Mouse (Mus musculus) CH12.LX (cell line): ENCODE results near the gene Pdss2. TPM values are rescaled to one million over a fixed set of nuclear protein-coding genes. Genes with fewer than 3 reads are reported as not detected.

Experiments used
- DNase-seq: peaks from one replicate; pipeline ENCODE4 v3.0.0-alpha.2; 2013; ENCODE audit errors: extremely low read depth
- H3K27ac ChIP-seq: 2 replicates; pipeline ENCODE4 v1.5.1; 2012; ENCODE audit warnings: low read depth, mild to moderate bottlenecking, control low read depth, moderate library complexity; ENCODE audit not compliant: insufficient read depth
- H3K27me3 ChIP-seq: replicated peaks from 2 replicates; pipeline ENCODE3; 2012; ENCODE audit warnings: inconsistent platforms
- H3K36me3 ChIP-seq, 2 experiments: replicated peaks in 1 of 2; 2 replicates each; pipeline versions ENCODE3 to v1.6.1; 2012; ENCODE audit warnings: inconsistent platforms in 1 of 2, low read length in 1 of 2, mild to moderate bottlenecking in 1 of 2, mixed read lengths in 1 of 2, moderate library complexity in 1 of 2; ENCODE audit not compliant: control insufficient read depth in 1 of 2, insufficient read depth in 1 of 2
- H3K4me1 ChIP-seq, 2 experiments: 2 replicates each; pipeline ENCODE4 v1.6.1; 2012; ENCODE audit warnings: inconsistent platforms in 1 of 2, moderate library complexity in 1 of 2; ENCODE audit not compliant: insufficient read depth in 2 of 2, control insufficient read depth in 1 of 2
- H3K4me2 ChIP-seq: 2 replicates; pipeline ENCODE4 v1.6.1; 2012; ENCODE audit warnings: low read depth, mild to moderate bottlenecking, control low read depth; ENCODE audit not compliant: poor library complexity, insufficient read depth, severe bottlenecking
- H3K4me3 ChIP-seq, 3 experiments: fragments of 150-350 bp in 1 of 3; sonication (generic) in 1 of 3; replicated peaks in 1 of 3; 2 replicates each; pipeline versions ENCODE3 to v1.5.1; 2011 to 2012; ENCODE audit warnings: low read depth in 2 of 3, low read length in 2 of 3, mild to moderate bottlenecking in 2 of 3, moderate library complexity in 2 of 3, control low read depth in 1 of 3, improper control_type of control experiment in 1 of 3, inconsistent platforms in 1 of 3, mixed read lengths in 1 of 3; ENCODE audit not compliant: poor library complexity in 1 of 3
- H3K79me2 ChIP-seq: replicated peaks from 2 replicates; pipeline ENCODE4 v1.6.1; 2012; ENCODE audit warnings: mild to moderate bottlenecking, moderate library complexity; ENCODE audit not compliant: control insufficient read depth, poor library complexity, insufficient read depth, severe bottlenecking; ENCODE audit errors: extremely low read depth
- H3K9ac ChIP-seq: 2 replicates; pipeline ENCODE4 v1.6.1; 2012; ENCODE audit warnings: low read depth, mild to moderate bottlenecking, control low read depth, moderate library complexity; ENCODE audit not compliant: insufficient read depth
- H3K9me3 ChIP-seq: replicated peaks from 2 replicates; pipeline ENCODE3; 2012; ENCODE audit warnings: low read length, inconsistent platforms, mixed read lengths
- CHD1 ChIP-seq: IDR thresholded peaks from 2 replicates; pipeline ENCODE4 v1.6.1; 2012; ENCODE audit warnings: low read depth, low read length, improper control_type of control experiment, inconsistent platforms
- CTCF ChIP-seq, 2 experiments: IDR thresholded peaks in 1 of 2; conservative IDR thresholded peaks in 1 of 2; 2 replicates each; pipeline ENCODE4 v1.5.1; 2011 to 2012; ENCODE audit warnings: low read depth in 2 of 2, low read length in 2 of 2, improper control_type of control experiment in 1 of 2, inconsistent platforms in 1 of 2, mild to moderate bottlenecking in 1 of 2, moderate library complexity in 1 of 2
- E2F4 ChIP-seq: IDR thresholded peaks from 2 replicates; pipeline ENCODE4 v1.6.1; 2011; ENCODE audit warnings: low read depth, low read length, improper control_type of control experiment; ENCODE audit not compliant: insufficient replicate concordance
- ELF1 ChIP-seq: IDR thresholded peaks from 2 replicates; pipeline ENCODE4 v1.6.1; 2014; ENCODE audit warnings: low read depth, mild to moderate bottlenecking, inconsistent platforms, low read length, improper control_type of control experiment
- EP300 ChIP-seq: IDR thresholded peaks from 2 replicates; pipeline ENCODE4 v1.6.1; 2011; ENCODE audit warnings: low read length, improper control_type of control experiment
- GABPA ChIP-seq: IDR thresholded peaks from 2 replicates; pipeline ENCODE4 v1.6.1; 2012; ENCODE audit warnings: low read depth, low read length, improper control_type of control experiment, inconsistent platforms; ENCODE audit not compliant: insufficient replicate concordance
- IRF4 ChIP-seq: IDR thresholded peaks from 2 replicates; pipeline ENCODE4 v1.6.1; 2014; ENCODE audit warnings: low read depth, mild to moderate bottlenecking, inconsistent platforms, low read length, improper control_type of control experiment
- JUN ChIP-seq: IDR thresholded peaks from 2 replicates; pipeline ENCODE4 v1.6.1; 2011; ENCODE audit warnings: low read depth, mild to moderate bottlenecking, low read length, improper control_type of control experiment, moderate library complexity; ENCODE audit not compliant: insufficient read depth
- KAT2A ChIP-seq: IDR thresholded peaks from 2 replicates; pipeline ENCODE4 v1.6.1; 2012; ENCODE audit warnings: low read length, improper control_type of control experiment, inconsistent platforms; ENCODE audit not compliant: insufficient replicate concordance
- MEF2A ChIP-seq: IDR thresholded peaks from 2 replicates; pipeline ENCODE4 v1.6.1; 2014; ENCODE audit warnings: low read depth, mild to moderate bottlenecking, inconsistent platforms, low read length, improper control_type of control experiment, borderline replicate concordance
- PAX5 ChIP-seq: IDR thresholded peaks from 2 replicates; pipeline ENCODE4 v1.6.1; 2012; ENCODE audit warnings: low read length, inconsistent platforms, mixed read lengths
- POLR2AphosphoS2 ChIP-seq: IDR thresholded peaks from 2 replicates; pipeline ENCODE4 v1.6.1; 2011; ENCODE audit warnings: low read depth, low read length, improper control_type of control experiment
- RAD21 ChIP-seq: IDR thresholded peaks from 2 replicates; pipeline ENCODE4 v1.6.1; 2011; ENCODE audit warnings: low read depth, mild to moderate bottlenecking, low read length, improper control_type of control experiment, moderate library complexity
- SMC3 ChIP-seq: IDR thresholded peaks from 2 replicates; pipeline ENCODE4 v1.6.1; 2011; ENCODE audit warnings: low read depth, low read length, improper control_type of control experiment
- TCF12 ChIP-seq: IDR thresholded peaks from 2 replicates; pipeline ENCODE4 v1.6.1; 2014; ENCODE audit warnings: low read depth, mild to moderate bottlenecking, inconsistent platforms, low read length, improper control_type of control experiment
- USF2 ChIP-seq: conservative IDR thresholded peaks from 2 replicates; pipeline ENCODE4 v1.6.1; 2011; ENCODE audit warnings: low read depth, low read length, improper control_type of control experiment
- ZMIZ1 ChIP-seq: IDR thresholded peaks from 2 replicates; pipeline ENCODE4 v1.6.1; 2012; ENCODE audit warnings: low read depth, mild to moderate bottlenecking, inconsistent platforms, low read length, improper control_type of control experiment
- ZNF384 ChIP-seq: IDR thresholded peaks from 2 replicates; pipeline ENCODE4 v1.6.1; 2012; ENCODE audit warnings: low read depth, low read length, improper control_type of control experiment, inconsistent platforms
- dilution Hi-C: fragments of 300-500 bp; cut with MboI; formaldehyde crosslinking; loops from 2 replicates; pipeline ENCODE4 v1.14.3; 2020; ENCODE audit warnings: low sequenced_read_pairs; ENCODE audit not compliant: extremely low pct_unique_long_range_greater_than_20kb, extremely low pct_ligation_motif_present
- in situ Hi-C: fragments of 300-500 bp; cut with MboI; formaldehyde crosslinking; loops from 3 replicates; pipeline ENCODE4 v1.14.3; 2019; ENCODE audit warnings: low sequenced_read_pairs, low pct_ligation_motif_present, low pct_unique_long_range_greater_than_20kb, mixed read lengths
- polyA plus RNA-seq: library from polyadenylated mRNA; unstranded; fragments of >175 nt; gene quantifications from 2 replicates; pipeline ENCODE4 v1.2.1, GENCODE M21; 2012; ENCODE audit warnings: low read depth; ENCODE audit not compliant: insufficient read length
- total RNA-seq, 2 experiments: library from RNA; depleted of rRNA; stranded (reverse); fragments of 300-350 nt in 1 of 2; fragments of >200 nt in 1 of 2; gene quantifications; 2 replicates each; pipeline ENCODE4 v1.2.3; 2012 to 2014

Pdss2 gene
- total and polyA plus RNA-seq, 3 experiments: 11.1 to 17.9 (median 14.3) TPM

GRCm38 (mm10) chr10:43502599-43502998 is 281.3 kb downstream of the Pdss2 start:
- Histone ChIP-seq H3K9me3 (peaks cover 2% of the 10 kb centered on the region), H3K4me3 (no peak overlapping the region), H3K4me1 (peaks cover 2 to 31% of the 10 kb centered on the region in 2 experiments; a peak in 2 of 4 replicates), H3K36me3 (peaks cover 19 to 73% of the 10 kb centered on the region in 2 experiments), H3K27me3 (no peaks in the 10 kb centered on the region), H3K9ac (no peak overlapping the region), H3K4me2 (no peak overlapping the region), H3K27ac (no peak overlapping the region), H3K79me2 (no peaks in the 10 kb centered on the region)
- dilution Hi-C loops (no loop called here), in situ Hi-C loops (no loop called here)
- TF ChIP-seq RAD21 (no peak), ZMIZ1 (no peak), TCF12 (no peak), PAX5 (no peak), SMC3 (no peak), GABPA (no peak), CTCF (conservative IDR thresholded peaks at IDR 0.05 in 1 of 2, IDR thresholded peaks at IDR 0.05 in 1 of 2; ENCODE audit: low read depth in 2 of 2, low read length in 2 of 2) (no peak)
- no peak for DNase-seq

- in situ Hi-C loops: no loop called here
- peak; percentile 32 for DNase-seq
- peak; percentile 64 for TF ChIP-seq IRF4
- peak; percentile 78 for TF ChIP-seq ZNF384
- peak; percentile 39; the same call in 1 of the 2 replicates for TF ChIP-seq EP300
- TF ChIP-seq TCF12: 0 out of 2 replicates have a peak, but pooled peaks have one; percentile 51
- TF ChIP-seq KAT2A: no peak
- TF ChIP-seq, all 38 proteins: peak for 4
- H3K79me2 ChIP-seq: no peaks in the 10 kb centered on the region
- H3K9ac ChIP-seq: no peak overlapping the region
- H3K4me3 ChIP-seq: no peak overlapping the region
- H3K9me3 ChIP-seq: no peaks in the 10 kb centered on the region
- H3K4me1 ChIP-seq: peaks cover 2 to 31% of the 10 kb centered on the region in 2 experiments; a peak in 2 of 4 replicates
- peaks cover 8 to 68% of the 10 kb centered on the region in 2 experiments for H3K36me3 ChIP-seq
- H3K4me2 ChIP-seq: no peak overlapping the region
- H3K27ac ChIP-seq: no peak overlapping the region
- H3K27me3 ChIP-seq: no peaks in the 10 kb centered on the region
- dilution Hi-C loops: no loop called here
Observed at GRCm38 (mm10) chr10:43504291-43504690, 283.0 kb downstream of the Pdss2 start.

- no peak for DNase-seq
- Histone ChIP-seq H3K79me2 (no peaks in the 10 kb centered on the region), H3K4me3 (no peak overlapping the region), H3K9me3 (no peaks in the 10 kb centered on the region), H3K27ac (no peak overlapping the region), H3K4me2 (no peak overlapping the region), H3K36me3 (peaks cover 29 to 73% of the 10 kb centered on the region in 2 experiments), H3K4me1 (peaks cover 2 to 31% of the 10 kb centered on the region in 2 experiments; a peak in 2 of 4 replicates), H3K9ac (no peak overlapping the region), H3K27me3 (no peaks in the 10 kb centered on the region)
- dilution Hi-C loops (no loop called here), in situ Hi-C loops (no loop called here)
- TF ChIP-seq POLR2AphosphoS2: no peak
- no peak for TF ChIP-seq EP300
- TF ChIP-seq MEF2A: no peak
- TF ChIP-seq CTCF (conservative IDR thresholded peaks at IDR 0.05 in 1 of 2, IDR thresholded peaks at IDR 0.05 in 1 of 2; ENCODE audit: low read depth in 2 of 2, low read length in 2 of 2): no peak
- no peak for TF ChIP-seq IRF4
- no peak for TF ChIP-seq PAX5
- no peak for TF ChIP-seq USF2
- no peak for TF ChIP-seq JUN
- no peak for TF ChIP-seq E2F4
- no peak for TF ChIP-seq CHD1
- TF ChIP-seq ELF1: no peak
- TF ChIP-seq ZMIZ1: no peak
Observed at GRCm38 (mm10) chr10:43507051-43507450, 285.8 kb downstream of the Pdss2 start.
